Comparison of ENCODE assay signal across 24 mouse cellular contexts in genomic region chr17:42914726-42915125, GRCm38 (mm10). TPM values are rescaled to one million over a fixed set of nuclear protein-coding genes. Genes with fewer than 3 reads are reported as not detected.
A peak's percentile ranks its signal among the peaks of the same experiment; 100 is the strongest.
DNase-seq lines count a peak whose midpoint lies in the region; ATAC-seq and TF ChIP-seq lines count a peak whose summit lies in the region.
"Had no signal": no experiment of that assay in that cellular context is flagged by ENCODE, and none has a peak within 500 bp of the region (broad histone marks: within the 10 kb centered on the region; RNA-seq: fewer than 3 reads in every experiment).

No protein-coding gene starts in this region.

- H3K79me2 ChIP-seq in CH12.LX (replicated peaks; ENCODE audit: control insufficient read depth, extremely low read depth, insufficient read depth, poor library complexity, severe bottlenecking): no peaks in the 10 kb centered on the region

- no peak for TF ChIP-seq EP300 in CH12.LX (IDR thresholded peaks at IDR 0.05; ENCODE audit: low read length)

- H3K27me3 ChIP-seq in intestine, postnatal 0 days (replicated peaks; ENCODE audit: control insufficient read depth, insufficient read depth, low read length): no peaks in the 10 kb centered on the region
- H3K27me3 ChIP-seq in intestine, embryonic 15.5 days (replicated peaks): no peaks in the 10 kb centered on the region
- H3K27me3 ChIP-seq in CH12.LX (replicated peaks): no peaks in the 10 kb centered on the region
- H3K27me3 ChIP-seq in splenic B cell, adult 2 months (ENCODE audit: control insufficient read depth, insufficient read depth, low read length, poor library complexity, severe bottlenecking): no peaks in the 10 kb centered on the region
- H3K27me3 ChIP-seq in forebrain, embryonic 11.5 days (ENCODE audit: control insufficient read depth, insufficient read depth, low read length): no peaks in the 10 kb centered on the region
- H3K27me3 ChIP-seq: heart, embryonic 13.5 days; limb, embryonic 12.5 days had no signal

- H3K4me3 ChIP-seq in intestine, postnatal 0 days (ENCODE audit: low read depth, low read length): no peak overlapping the region
- no peak overlapping the region for H3K4me3 ChIP-seq in intestine, embryonic 15.5 days (replicated peaks)
- H3K4me3 ChIP-seq in CH12.LX (replicated peaks in 1 of 3; ENCODE audit: low read depth in 2 of 3, low read length in 2 of 3, poor library complexity in 1 of 3): no peak overlapping the region
- no peak overlapping the region for H3K4me3 ChIP-seq in forebrain, embryonic 11.5 days (ENCODE audit: low read depth, low read length)
- H3K4me3 ChIP-seq: forebrain, embryonic 10.5 days; heart, adult 2 months; heart, embryonic 13.5 days; limb, embryonic 12.5 days; myocyte had no signal

- peak; percentile 34; the same call in 1 of the 2 replicates for TF ChIP-seq CTCF in intestine, postnatal 0 days (IDR thresholded peaks at IDR 0.05; ENCODE audit: low read depth)
- TF ChIP-seq CTCF in CH12.LX (conservative IDR thresholded peaks at IDR 0.05 in 1 of 2, IDR thresholded peaks at IDR 0.05 in 1 of 2; ENCODE audit: low read depth in 2 of 2, low read length in 2 of 2): peak in 1 of 2 experiments; percentile 27; a peak in 1 of 4 replicates

- in situ Hi-C loops in CH12.LX (cut with MboI; ENCODE audit: low pct_ligation_motif_present, low pct_unique_long_range_greater_than_20kb, low sequenced_read_pairs): no loop called here

- no peak overlapping the region for H3K4me2 ChIP-seq in intestine, postnatal 0 days (replicated peaks; ENCODE audit: low read depth)
- no peak overlapping the region for H3K4me2 ChIP-seq in intestine, embryonic 15.5 days (replicated peaks)
- no peak overlapping the region for H3K4me2 ChIP-seq in CH12.LX (ENCODE audit: insufficient read depth, low read depth, poor library complexity, severe bottlenecking)
- no peak overlapping the region for H3K4me2 ChIP-seq in forebrain, embryonic 11.5 days (ENCODE audit: low read depth, low read length, severe bottlenecking)
- H3K4me2 ChIP-seq: heart, embryonic 13.5 days; limb, embryonic 12.5 days had no signal

- dilution Hi-C loops in CH12.LX (cut with MboI; ENCODE audit: extremely low pct_ligation_motif_present, extremely low pct_unique_long_range_greater_than_20kb, low sequenced_read_pairs): no loop called here

- no peaks in the 10 kb centered on the region for H3K9me3 ChIP-seq in intestine, postnatal 0 days (ENCODE audit: control insufficient read depth)
- H3K9me3 ChIP-seq in intestine, embryonic 15.5 days: no peaks in the 10 kb centered on the region
- no peaks in the 10 kb centered on the region for H3K9me3 ChIP-seq in CH12.LX (replicated peaks; ENCODE audit: low read length)
- H3K9me3 ChIP-seq in forebrain, embryonic 11.5 days (ENCODE audit: control insufficient read depth, low read length): no peaks in the 10 kb centered on the region
- H3K9me3 ChIP-seq: forebrain, embryonic 10.5 days; heart, embryonic 13.5 days; limb, embryonic 12.5 days had no signal

- H3K9ac ChIP-seq in intestine, postnatal 0 days (ENCODE audit: low read depth, low read length): no peak overlapping the region
- H3K9ac ChIP-seq in intestine, embryonic 15.5 days: no peak overlapping the region
- H3K9ac ChIP-seq in CH12.LX (ENCODE audit: insufficient read depth, low read depth): no peak overlapping the region
- no peak overlapping the region for H3K9ac ChIP-seq in forebrain, embryonic 11.5 days (ENCODE audit: low read length)
- H3K9ac ChIP-seq: forebrain, postnatal 0 days; heart, embryonic 13.5 days; limb, embryonic 12.5 days had no signal

- 85% methylated on average over 7 of the region's 7 CpGs for WGBS in intestine, postnatal 0 days
- WGBS in intestine, embryonic 15.5 days: 84% methylated on average over 7 of the region's 7 CpGs
- WGBS in forebrain, embryonic 11.5 days: 85% methylated on average over 7 of the region's 7 CpGs

- TF ChIP-seq POLR2A in CH12.LX (IDR thresholded peaks at IDR 0.05; ENCODE audit: low read depth, low read length): no peak

- no peaks in the 10 kb centered on the region for H3K4me1 ChIP-seq in intestine, postnatal 0 days (replicated peaks; ENCODE audit: control insufficient read depth, insufficient read depth, low read length)
- H3K4me1 ChIP-seq in intestine, embryonic 15.5 days (replicated peaks): no peaks in the 10 kb centered on the region
- H3K4me1 ChIP-seq in CH12.LX (ENCODE audit: control insufficient read depth in 1 of 2, insufficient read depth in 2 of 2): peaks cover 3 to 13% of the 10 kb centered on the region in 2 experiments; a peak in 3 of 4 replicates
- no peaks in the 10 kb centered on the region for H3K4me1 ChIP-seq in forebrain, embryonic 11.5 days (replicated peaks; ENCODE audit: control insufficient read depth, insufficient read depth, low read length)
- H3K4me1 ChIP-seq: forebrain, embryonic 10.5 days; heart, embryonic 13.5 days had no signal

- no peak for ATAC-seq in intestine, postnatal 0 days
- no peak for ATAC-seq in intestine, embryonic 15.5 days
- peak; percentile 69 for ATAC-seq in megakaryocyte, adult 5-6 weeks (ENCODE audit: poor library complexity, severe bottlenecking)
- ATAC-seq in forebrain, embryonic 11.5 days (replicated peaks; ENCODE audit: low FRiP score): no peak
- ATAC-seq: forebrain, postnatal 0 days; hindbrain, postnatal 0 days had no signal

- TF ChIP-seq RAD21 in CH12.LX (IDR thresholded peaks at IDR 0.05; ENCODE audit: low read depth, low read length): peak; percentile 6; the same call in 1 of the 2 replicates

- H3K27ac ChIP-seq in intestine, postnatal 0 days (ENCODE audit: low read depth, low read length): no peak overlapping the region
- H3K27ac ChIP-seq in intestine, embryonic 15.5 days: no peak overlapping the region
- no peak overlapping the region for H3K27ac ChIP-seq in CH12.LX (ENCODE audit: insufficient read depth, low read depth)
- no peak overlapping the region for H3K27ac ChIP-seq in forebrain, embryonic 11.5 days (ENCODE audit: low read depth, low read length)
- H3K27ac ChIP-seq: forebrain, embryonic 10.5 days; heart, adult 2 months; heart, embryonic 13.5 days; hindbrain, postnatal 0 days; limb, embryonic 12.5 days had no signal

- DNase-seq in CH12.LX (ENCODE audit: extremely low read depth): peak; percentile 15
- peak; percentile 29 for DNase-seq in splenic B cell, adult 2 months (ENCODE audit: low read depth, low spot score)
- no peak for DNase-seq in cerebellum, postnatal 14 days
- no peak for DNase-seq in forebrain, embryonic 11.5 days (ENCODE audit: low spot score)
- DNase-seq: adrenal gland, postnatal 25 days; cerebellum, adult 11 months; cerebellum, adult 9-11 months; forebrain, postnatal 0 days; gastrocnemius, postnatal 25 days; heart, adult 2 months; heart, postnatal 14 days; kidney, adult 11 months; lung, postnatal 10 days; midbrain, embryonic 14.5 days; thymus, adult 2 months; thymus, postnatal 4 days had no signal

- no peaks in the 10 kb centered on the region for H3K36me3 ChIP-seq in intestine, postnatal 0 days (ENCODE audit: control insufficient read depth, insufficient read depth)
- no peaks in the 10 kb centered on the region for H3K36me3 ChIP-seq in intestine, embryonic 15.5 days
- H3K36me3 ChIP-seq in CH12.LX (replicated peaks in 1 of 2; ENCODE audit: control insufficient read depth in 1 of 2, insufficient read depth in 1 of 2, low read length in 1 of 2): no peaks in the 10 kb centered on the region
- no peaks in the 10 kb centered on the region for H3K36me3 ChIP-seq in splenic B cell, adult 2 months (ENCODE audit: control insufficient read depth, insufficient read depth, low read length, poor library complexity, severe bottlenecking)
- no peaks in the 10 kb centered on the region for H3K36me3 ChIP-seq in forebrain, embryonic 11.5 days (ENCODE audit: control insufficient read depth, insufficient read depth, low read length)
- H3K36me3 ChIP-seq: forebrain, embryonic 10.5 days; heart, embryonic 13.5 days; limb, embryonic 12.5 days had no signal

TF ChIP-seq in CH12.LX, 34 proteins besides CTCF, POLR2A, EP300 and RAD21:
- TF ChIP-seq GABPA (IDR thresholded peaks at IDR 0.05; ENCODE audit: insufficient replicate concordance, low read depth, low read length): no peak
- peak; percentile 17; the same call in 1 of the 2 replicates for TF ChIP-seq SMC3 (IDR thresholded peaks at IDR 0.05; ENCODE audit: low read depth, low read length)
- TF ChIP-seq MAFK (IDR thresholded peaks at IDR 0.05; ENCODE audit: insufficient replicate concordance, low read length): no peak
- TF ChIP-seq MXI1 (IDR thresholded peaks at IDR 0.05; ENCODE audit: low read depth, low read length): no peak

RNA-seq across cellular contexts. Expression of gene Cd2ap, which starts 38.3 kb away (rescaled TPM):
- polyA plus RNA-seq in intestine, postnatal 0 days (2015; fragmentation: Nextera tagmentation; extraction: Ambion mirVana): 37.4 and 42.6 TPM in 2 replicates
- polyA plus RNA-seq in intestine, embryonic 15.5 days (2015; fragmentation: Nextera tagmentation; extraction: Ambion mirVana): 33.1 and 37.3 TPM in 2 replicates
- total RNA-seq in CH12.LX (2012; rRNA removed): 18.8 and 19.9 TPM in 2 replicates
- total RNA-seq in CH12.LX (2014; rRNA removed): 26.1 and 28.8 TPM in 2 replicates
- 36.3 and 36.8 TPM in 2 replicates for polyA plus RNA-seq in CH12.LX (2012; ENCODE audit: insufficient read length, low read depth)
- 73.4 and 85.7 TPM in 2 replicates for total RNA-seq in megakaryocyte, adult 5-6 weeks (2015)
- total RNA-seq in megakaryocyte, adult 5-6 weeks (2017): 52.6 and 54.3 TPM in 2 replicates
- 12.8 and 14.3 TPM in 2 replicates for polyA plus RNA-seq in forebrain, embryonic 11.5 days (2014; fragmentation: Nextera tagmentation; extraction: Ambion mirVana)

Comparison
In these comparisons a context has a peak if more than half of its experiments do, and no peak if none do; other contexts are left out.
1. DNase-seq: peak in CH12.LX (single experiment) and splenic B cell, adult 2 months (single experiment); none in cerebellum, postnatal 14 days (0 of 2) and forebrain, embryonic 11.5 days (single experiment).